Mouse (Mus musculus) neural tube, embryonic 13.5 days (tissue): Measurements from ENCODE around the gene Pdik1l. TPM values are rescaled to one million over a fixed set of nuclear protein-coding genes. Genes with fewer than 3 reads are reported as not detected.

Experiments used
- ATAC-seq: fragments of 200-750 bp; cut with Nextera tagmentation; 2 replicates; pipeline ENCODE4 v1.8.0; 2017; ENCODE audit warnings: low read depth, mild to moderate bottlenecking, moderate TSS enrichment, moderate library complexity
- H3K27ac ChIP-seq: fragments of 300-500 bp; sonication (generic); replicated peaks from 2 replicates; pipeline ENCODE4 v1.5.1; 2015; ENCODE audit warnings: moderate library complexity, mild to moderate bottlenecking, inconsistent platforms
- H3K27me3 ChIP-seq: fragments of 300-500 bp; sonication (generic); 2 replicates; pipeline ENCODE4 v1.6.1; 2015; ENCODE audit warnings: mild to moderate bottlenecking, inconsistent platforms
- H3K36me3 ChIP-seq: fragments of 300-500 bp; sonication (generic); 2 replicates; pipeline ENCODE4 v1.6.1; 2015; ENCODE audit warnings: mild to moderate bottlenecking, inconsistent platforms
- H3K4me1 ChIP-seq: fragments of 300-500 bp; sonication (generic); replicated peaks from 2 replicates; pipeline ENCODE4 v1.6.1; 2015; ENCODE audit warnings: inconsistent platforms
- H3K4me2 ChIP-seq: fragments of 300-500 bp; sonication (generic); 2 replicates; pipeline ENCODE4 v1.6.1; 2015; ENCODE audit warnings: inconsistent platforms, mild to moderate bottlenecking, moderate library complexity
- H3K4me3 ChIP-seq: fragments of 300-500 bp; sonication (generic); 2 replicates; pipeline ENCODE4 v1.5.1; 2015; ENCODE audit warnings: mild to moderate bottlenecking, inconsistent platforms
- H3K9ac ChIP-seq: fragments of 300-500 bp; sonication (generic); 2 replicates; pipeline ENCODE4 v1.6.1; 2015; ENCODE audit warnings: moderate library complexity, mild to moderate bottlenecking, inconsistent platforms
- H3K9me3 ChIP-seq: fragments of 300-500 bp; sonication (generic); 2 replicates; pipeline ENCODE4 v1.6.1; 2016; ENCODE audit warnings: inconsistent platforms
- WGBS: fragments of 180-500 bp; shearing (Covaris S2); methylation state at CpG from one replicate; pipeline ENCODE4 v1.1.7; 2015; 5-methylcytosine and 5-hydroxymethylcytosine counted together
- polyA plus RNA-seq: library from polyadenylated mRNA; unstranded; fragments of >200 nt; fragmentation: Nextera tagmentation; extraction: Ambion mirVana; gene quantifications from 2 replicates; pipeline ENCODE4 v1.2.1, GENCODE M21; 2015

Pdik1l gene
- polyA plus RNA-seq, 1 experiment from 2014 or later, result 31.6 TPM

DNA sequence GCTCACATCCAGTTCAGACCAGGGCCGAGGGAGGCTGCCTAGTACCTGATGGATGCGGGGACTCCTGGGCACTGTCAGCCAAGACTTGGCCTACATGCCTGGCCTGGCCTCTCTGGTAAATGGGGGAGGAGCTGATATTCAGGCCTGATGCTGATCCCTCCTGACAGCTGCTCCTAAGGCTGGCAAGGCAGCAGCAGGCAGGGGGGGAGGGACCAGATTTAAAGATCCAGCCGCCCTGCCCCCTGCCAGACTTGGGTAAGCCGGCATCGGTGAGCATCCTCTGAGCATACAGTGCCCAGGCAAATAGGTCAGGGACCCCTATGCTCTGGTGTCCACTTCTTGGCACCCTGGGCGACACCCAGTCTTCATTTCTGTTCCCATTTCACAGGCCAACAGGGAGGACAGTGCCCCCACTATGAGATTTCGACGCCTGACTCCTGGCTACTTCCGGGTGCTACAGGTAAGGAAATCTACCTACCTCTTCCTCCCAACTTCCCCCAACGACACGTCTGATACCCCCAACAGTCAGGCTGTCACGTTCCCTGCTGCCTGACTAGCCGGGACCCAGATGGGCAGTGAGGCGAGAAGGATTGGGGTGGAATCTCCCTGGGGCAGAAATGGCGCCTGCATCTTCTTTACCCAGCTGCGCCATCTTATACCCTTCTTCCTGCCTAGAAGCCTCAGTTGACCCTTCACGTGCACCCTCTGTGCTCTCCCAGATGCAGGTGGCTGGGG, 44.0 kb downstream of the Pdik1l start, which contains the start of gene E130218I03Rik:
E130218I03Rik (plus strand) TSS at position 147 of the 735 bp plus-strand sequence.
- Histone ChIP-seq H3K27ac (no peak within 1 kb of the TSS), H3K9me3 (no peaks in the 10 kb centered on the region), H3K9ac (peak within 1 kb of the TSS; percentile 87; the same call in 1 of the 2 replicates), H3K27me3 (peaks cover 28% of the 10 kb centered on the region), H3K4me2 (peak within 1 kb of the TSS; percentile 96), H3K4me3 (peak within 1 kb of the TSS; percentile 85), H3K4me1 (peaks cover 29% of the 10 kb centered on the region), H3K36me3 (0 out of 2 replicates have a peak, but pooled peaks cover 5% of the 10 kb centered on the region)
- 94% methylated on average over 17 of the region's 17 CpGs for WGBS
- no peak for ATAC-seq

DNA sequence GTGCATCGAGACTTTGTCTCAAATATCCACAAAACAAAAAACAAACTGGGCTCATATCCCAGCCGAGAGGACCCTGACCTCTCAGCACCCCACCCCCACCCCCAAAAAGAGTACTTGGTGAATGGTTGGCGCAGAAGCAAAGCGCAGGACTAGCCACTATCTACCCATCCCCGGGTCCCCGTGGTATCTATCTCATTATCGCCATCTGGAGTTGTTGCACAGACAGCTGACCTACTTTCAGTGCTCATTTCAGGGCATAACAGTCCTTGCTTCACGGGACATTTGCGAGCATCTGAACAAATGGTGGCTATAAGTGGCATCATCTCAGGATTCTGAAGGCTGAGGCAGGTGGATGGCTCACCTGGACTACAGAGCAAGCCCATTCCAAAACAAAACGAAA, 49.0 kb downstream of the Pdik1l start:
- Histone ChIP-seq H3K4me1 (peaks cover 12% of the 10 kb centered on the region; the same call in 1 of the 2 replicates), H3K9ac (no peak overlapping the region), H3K27me3 (peaks cover 28% of the 10 kb centered on the region), H3K4me3 (no peak overlapping the region), H3K9me3 (no peaks in the 10 kb centered on the region), H3K27ac (no peak overlapping the region), H3K4me2 (peak overlapping the region; percentile 18; the same call in 1 of the 2 replicates), H3K36me3 (0 out of 2 replicates have a peak, but pooled peaks cover 5% of the 10 kb centered on the region)
- WGBS, result 13% methylated on average over 10 of the region's 10 CpGs
- no peak for ATAC-seq

DNA sequence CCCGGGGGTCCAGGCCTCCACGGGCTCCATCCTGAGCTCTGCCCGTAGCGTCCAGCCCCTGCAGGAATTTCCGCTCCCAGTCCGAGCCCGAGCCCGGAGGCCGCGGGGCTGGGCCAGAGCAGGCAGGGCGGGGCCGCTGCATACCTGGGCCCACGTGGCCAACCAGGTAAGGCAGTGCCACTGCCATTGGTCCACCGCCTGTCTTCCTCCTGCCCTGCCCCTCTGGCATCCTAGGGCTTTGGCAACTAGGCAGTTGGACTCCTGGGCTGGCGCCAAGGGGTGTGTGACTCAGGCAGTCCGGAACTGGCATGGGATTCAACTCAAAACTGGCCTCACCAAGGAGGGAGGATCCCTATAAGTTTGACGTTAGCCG, 49.4 kb downstream of the Pdik1l start, which contains the start of gene Cnksr1:
Cnksr1 (minus strand) TSS at position 121 of the 373 bp plus-strand sequence.
- Histone ChIP-seq H3K27ac (no peak within 1 kb of the TSS), H3K4me1 (0 out of 2 replicates have a peak, but pooled peaks cover 10% of the 10 kb centered on the region), H3K9me3 (no peaks in the 10 kb centered on the region), H3K36me3 (0 out of 2 replicates have a peak, but pooled peaks cover 1% of the 10 kb centered on the region), H3K4me3 (no peak within 1 kb of the TSS), H3K27me3 (peaks cover 28% of the 10 kb centered on the region), H3K4me2 (peak within 1 kb of the TSS; percentile 18; the same call in 1 of the 2 replicates), H3K9ac (no peak within 1 kb of the TSS)
- no peak; the same call in 1 of the 2 replicates for ATAC-seq
- 3% methylated on average over 18 of the region's 18 CpGs for WGBS

DNA sequence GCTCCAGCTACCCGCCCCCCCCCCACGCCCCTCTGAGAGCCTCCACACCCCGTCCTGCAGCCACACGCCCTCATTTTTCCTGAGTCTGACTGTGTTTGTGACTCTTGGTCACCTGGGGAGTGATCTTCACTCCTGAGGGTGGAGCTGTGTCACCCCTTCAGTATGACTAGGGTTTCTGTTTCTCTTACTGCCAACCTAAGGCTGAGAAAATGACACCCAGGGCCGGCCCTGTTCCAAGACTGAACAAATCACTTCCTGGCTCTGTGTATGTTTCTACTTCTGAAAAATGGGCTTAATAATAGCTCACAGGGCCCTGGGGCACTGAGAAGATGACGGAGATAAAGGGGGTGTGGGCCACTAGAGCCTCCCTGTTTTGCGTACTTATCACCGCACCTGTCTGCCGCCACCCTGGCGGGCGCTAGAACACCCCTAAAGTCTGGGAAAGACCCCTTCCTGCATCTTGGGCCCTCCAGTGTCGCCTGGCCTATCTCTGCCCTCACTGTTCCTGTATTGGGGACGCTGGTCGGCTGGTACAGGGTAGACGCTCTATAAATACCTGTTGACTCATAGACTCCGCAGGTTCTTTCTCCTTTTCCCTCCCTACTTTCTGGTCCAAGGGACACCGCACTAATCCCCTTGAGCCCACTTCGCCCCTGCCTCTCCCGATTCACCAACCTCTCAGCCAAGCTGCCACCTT, 50.0 kb downstream of the Pdik1l start:
- 0 out of 2 replicates have a peak, but pooled peaks cover 10% of the 10 kb centered on the region for H3K4me1 ChIP-seq
- no peak overlapping the region for H3K4me3 ChIP-seq
- no peak overlapping the region for H3K9ac ChIP-seq
- peaks cover 28% of the 10 kb centered on the region for H3K27me3 ChIP-seq
- WGBS, result 26% methylated on average over 19 of the region's 19 CpGs
- H3K4me2 ChIP-seq, result peak overlapping the region; percentile 18; the same call in 1 of the 2 replicates
- no peak for ATAC-seq
- H3K36me3 ChIP-seq, result no peaks in the 10 kb centered on the region
- no peak overlapping the region for H3K27ac ChIP-seq
- no peaks in the 10 kb centered on the region for H3K9me3 ChIP-seq

DNA sequence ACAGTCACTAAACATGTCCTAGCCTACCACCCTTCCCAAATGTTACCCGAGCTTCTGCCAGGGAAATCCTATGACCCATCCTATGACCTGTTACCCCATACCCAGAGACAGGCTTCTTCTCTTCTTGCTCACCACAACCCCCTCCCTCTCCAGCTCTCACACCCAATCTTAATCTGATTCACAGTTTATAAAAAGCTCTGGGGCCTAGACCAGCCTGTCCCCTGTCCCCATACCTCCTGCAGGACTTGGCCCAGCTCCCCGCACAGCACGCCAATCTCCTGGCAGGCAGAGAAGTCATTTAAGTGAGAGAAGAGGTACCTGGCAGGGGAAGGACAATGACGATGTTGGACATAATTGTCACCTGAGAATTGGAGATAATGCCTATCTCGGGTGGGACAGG, 52.8 kb downstream of the Pdik1l start:
- H3K4me2 ChIP-seq, result no peak overlapping the region
- 87% methylated on average over 5 of the region's 5 CpGs for WGBS
- no peak overlapping the region for H3K9ac ChIP-seq
- H3K9me3 ChIP-seq, result no peaks in the 10 kb centered on the region
- peaks cover 28% of the 10 kb centered on the region for H3K27me3 ChIP-seq
- no peak overlapping the region for H3K4me3 ChIP-seq
- no peak overlapping the region for H3K27ac ChIP-seq
- no peaks in the 10 kb centered on the region for H3K36me3 ChIP-seq
- no peak for ATAC-seq
- 0 out of 2 replicates have a peak, but pooled peaks cover 10% of the 10 kb centered on the region for H3K4me1 ChIP-seq

DNA sequence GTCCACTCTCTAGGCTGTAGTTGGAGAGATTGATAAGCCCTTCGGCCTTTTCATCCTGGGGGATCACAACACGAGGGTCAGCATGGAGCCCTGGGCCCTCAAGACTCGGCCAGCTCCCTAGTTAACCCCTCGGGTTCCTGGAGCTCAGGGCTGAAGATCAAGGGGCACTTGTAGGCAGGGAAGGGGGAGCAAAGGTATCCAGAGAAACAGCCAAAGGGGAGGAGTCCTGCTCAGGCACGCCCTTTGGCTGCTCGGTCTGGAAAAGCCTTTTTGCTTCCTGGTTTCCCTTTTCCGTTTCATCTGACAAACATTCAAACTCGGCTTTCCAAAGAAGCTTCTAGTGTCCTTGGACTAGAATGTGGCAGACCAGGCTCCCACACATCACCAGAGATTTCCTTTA, 57.3 kb downstream of the Pdik1l start:
- Histone ChIP-seq H3K9ac (no peak overlapping the region), H3K9me3 (no peaks in the 10 kb centered on the region), H3K36me3 (no peaks in the 10 kb centered on the region), H3K4me2 (no peak overlapping the region), H3K27me3 (no peaks in the 10 kb centered on the region), H3K4me3 (no peak overlapping the region), H3K27ac (no peak overlapping the region), H3K4me1 (no peaks in the 10 kb centered on the region)
- WGBS, result 44% methylated on average over 8 of the region's 8 CpGs
- ATAC-seq, result no peak

DNA sequence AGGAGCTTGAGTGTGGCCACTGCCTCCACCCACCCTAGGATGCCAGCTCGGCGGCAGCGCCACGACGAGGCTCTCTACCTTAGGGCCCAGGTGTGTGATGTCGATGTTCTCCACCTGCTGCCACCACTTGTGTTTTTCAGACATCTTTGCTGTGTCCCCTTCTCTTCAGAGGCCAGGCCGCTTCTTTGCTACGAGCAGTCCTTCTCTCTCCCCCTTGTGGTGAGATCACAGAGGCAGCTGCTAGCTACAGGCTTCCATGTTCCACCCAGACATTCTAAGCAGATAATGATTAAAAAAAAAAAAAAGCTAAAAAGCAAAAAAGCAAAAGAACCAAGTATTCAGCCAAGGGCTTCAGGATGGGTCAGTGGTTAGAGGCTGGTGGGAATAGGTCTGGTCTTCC, 60.5 kb downstream of the Pdik1l start, which contains the start of gene Catsper4:
Catsper4 (minus strand) TSS at position 190 of the 400 bp plus-strand sequence.
- Histone ChIP-seq H3K4me3 (no peak within 1 kb of the TSS), H3K4me1 (no peaks in the 10 kb centered on the region), H3K9me3 (no peaks in the 10 kb centered on the region), H3K4me2 (no peak within 1 kb of the TSS), H3K27ac (no peak within 1 kb of the TSS), H3K9ac (no peak within 1 kb of the TSS), H3K27me3 (no peaks in the 10 kb centered on the region), H3K36me3 (no peaks in the 10 kb centered on the region)
- ATAC-seq, result no peak
- WGBS, result 78% methylated on average over 8 of the region's 8 CpGs

Other genes with a start within 250 kb of the Pdik1l start
- not detected in 2 replicates for gene Zfp683, start 234.1 kb downstream of the Pdik1l start, polyA plus RNA-seq
- gene Crybg2, start 227.1 kb downstream of the Pdik1l start, polyA plus RNA-seq, result 1.3 and 1.7 TPM in 2 replicates
- gene Cd52, start 192.8 kb downstream of the Pdik1l start, polyA plus RNA-seq, result 3.1 and 5.1 TPM in 2 replicates
- 10.3 and 10.4 TPM in 2 replicates for gene Ubxn11, start 185.3 kb downstream of the Pdik1l start, polyA plus RNA-seq
- gene Sh3bgrl3, start 159.1 kb downstream of the Pdik1l start, polyA plus RNA-seq, result 384 and 425 TPM in 2 replicates
- gene Cep85, start 100.8 kb downstream of the Pdik1l start, polyA plus RNA-seq, result 21.2 and 22.6 TPM in 2 replicates
- gene Gm7534, start 84.9 kb downstream of the Pdik1l start, polyA plus RNA-seq, result not detected in 2 replicates
- not detected in 2 replicates for gene Catsper4, start 60.5 kb downstream of the Pdik1l start, polyA plus RNA-seq
- 0.29 TPM in 1 of 2 replicates, not detected in the other for gene Cnksr1, start 49.5 kb downstream of the Pdik1l start, polyA plus RNA-seq
- gene E130218I03Rik, start 44.2 kb downstream of the Pdik1l start, polyA plus RNA-seq, result 0.47 TPM in 1 of 2 replicates, not detected in the other
- 15.1 and 15.7 TPM in 2 replicates for gene Zfp593, start 42.3 kb downstream of the Pdik1l start, polyA plus RNA-seq
- gene Gm30191, start 41.0 kb downstream of the Pdik1l start, polyA plus RNA-seq, result not detected in 2 replicates
- 10.4 and 11.3 TPM in 2 replicates for gene Grrp1, start 33.8 kb downstream of the Pdik1l start, polyA plus RNA-seq
- gene Trim63, start 27.2 kb upstream of the Pdik1l start, polyA plus RNA-seq, result 0.88 and 1.6 TPM in 2 replicates
- 0.15 and 0.22 TPM in 2 replicates for gene Slc30a2, start 55.3 kb upstream of the Pdik1l start, polyA plus RNA-seq
- 0.66 and 0.73 TPM in 2 replicates for gene Extl1, start 96.0 kb upstream of the Pdik1l start, polyA plus RNA-seq
- 7.4 and 8.0 TPM in 2 replicates for gene Pafah2, start 108.4 kb upstream of the Pdik1l start, polyA plus RNA-seq
- gene Stmn1, start 180.4 kb upstream of the Pdik1l start, polyA plus RNA-seq, result 6,082 and 6,118 TPM in 2 replicates
- 19.5 and 23.3 TPM in 2 replicates for gene Paqr7, start 208.8 kb upstream of the Pdik1l start, polyA plus RNA-seq
- 2.3 TPM in 2 replicates for gene Aunip, start 223.1 kb upstream of the Pdik1l start, polyA plus RNA-seq
- gene Mtfr1l, start 247.5 kb upstream of the Pdik1l start, polyA plus RNA-seq, result 165 and 172 TPM in 2 replicates